Mouse (Mus musculus) hindbrain, embryonic 15.5 days (tissue): ENCODE data around the gene Snrnp35. TPM values are rescaled to one million over a fixed set of nuclear protein-coding genes. Genes with fewer than 3 reads are reported as not detected.
A peak's percentile ranks its signal among the peaks of the same experiment; 100 is the strongest.

Experiments used
- ATAC-seq: fragments of 200-750 bp; cut with Nextera tagmentation; 2 replicates; pipeline ENCODE4 v1.8.0; 2017; ENCODE audit warnings: low read depth, moderate number of reproducible peaks, moderate TSS enrichment; ENCODE audit not compliant: low FRiP score
- H3K27ac ChIP-seq: fragments of 300-500 bp; sonication (generic); replicated peaks from 2 replicates; pipeline ENCODE4 v1.5.1; 2015; ENCODE audit warnings: mild to moderate bottlenecking, inconsistent platforms
- H3K27me3 ChIP-seq: fragments of 300-500 bp; sonication (generic); 2 replicates; pipeline ENCODE4 v1.6.1; 2015; ENCODE audit warnings: control low read depth, inconsistent platforms
- H3K36me3 ChIP-seq: fragments of 300-500 bp; sonication (generic); 2 replicates; pipeline ENCODE4 v1.6.1; 2015; ENCODE audit warnings: control low read depth, inconsistent platforms
- H3K4me1 ChIP-seq: fragments of 300-500 bp; sonication (generic); replicated peaks from 2 replicates; pipeline ENCODE4 v1.6.1; 2015; ENCODE audit warnings: control low read depth, inconsistent platforms
- H3K4me2 ChIP-seq: fragments of 300-500 bp; sonication (generic); 2 replicates; pipeline ENCODE4 v1.6.1; 2015; ENCODE audit warnings: moderate library complexity, mild to moderate bottlenecking, inconsistent platforms
- H3K4me3 ChIP-seq: fragments of 300-500 bp; sonication (generic); 2 replicates; pipeline ENCODE4 v1.5.1; 2015; ENCODE audit warnings: mild to moderate bottlenecking, inconsistent platforms
- H3K9ac ChIP-seq: fragments of 300-500 bp; sonication (generic); 2 replicates; pipeline ENCODE4 v1.6.1; 2015; ENCODE audit warnings: inconsistent platforms
- H3K9me3 ChIP-seq: fragments of 300-500 bp; sonication (generic); 2 replicates; pipeline ENCODE4 v1.6.1; 2016; ENCODE audit warnings: control low read depth, inconsistent platforms
- WGBS: fragments of 180-500 bp; shearing (Covaris S2); methylation state at CpG from one replicate; pipeline ENCODE4 v1.1.7; 2015; 5-methylcytosine and 5-hydroxymethylcytosine counted together
- polyA plus RNA-seq: library from polyadenylated mRNA; unstranded; fragments of >200 nt; fragmentation: Nextera tagmentation; extraction: Ambion mirVana; gene quantifications from 2 replicates; pipeline ENCODE4 v1.2.1, GENCODE M21; 2015

The Snrnp35 gene
- polyA plus RNA-seq = 20.3 and 22.1 TPM in 2 replicates

- 0% methylated on average over 48 of the region's 48 CpGs for WGBS
- H3K27me3 ChIP-seq = no peaks in the 10 kb centered on the region
- H3K27ac ChIP-seq = peak within 1 kb of the TSS; percentile 99
- H3K4me1 ChIP-seq = peaks cover 25% of the 10 kb centered on the region
- H3K4me3 ChIP-seq = peak within 1 kb of the TSS; percentile 70
- peak; percentile 92 for ATAC-seq
- peak within 1 kb of the TSS; percentile 83 for H3K4me2 ChIP-seq
- no peaks in the 10 kb centered on the region for H3K36me3 ChIP-seq
- H3K9ac ChIP-seq = peak within 1 kb of the TSS; percentile 70
- no peaks in the 10 kb centered on the region for H3K9me3 ChIP-seq
Measured at GRCm38 (mm10) chr5:124482966-124483654, at the start of gene Snrnp35. TSS of gene Snrnp35 (plus strand) at chr5:124483134.

DNA sequence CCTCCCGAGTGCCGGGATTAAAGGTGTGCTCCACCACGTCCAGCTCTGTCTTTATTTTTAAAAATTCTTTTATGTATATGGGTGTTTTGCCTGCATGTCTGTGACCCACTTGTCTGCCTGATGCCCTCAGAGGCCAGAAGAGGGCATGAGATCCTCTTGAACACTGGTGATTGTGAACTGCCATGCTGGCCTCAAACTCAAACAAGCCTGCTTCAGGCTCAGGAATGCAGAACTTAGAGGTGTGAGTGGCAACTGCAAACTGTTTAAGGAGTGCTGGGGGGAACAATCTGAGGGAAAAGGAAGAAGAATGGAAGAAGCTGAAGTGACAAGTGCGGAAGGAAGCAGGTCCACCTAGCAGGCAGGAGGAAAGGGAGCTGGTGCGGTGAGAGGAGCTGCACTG is 44.7 kb upstream of the Snrnp35 start:
- WGBS = 95% methylated on average over 5 of the region's 5 CpGs
- ATAC-seq = no peak
- no peaks in the 10 kb centered on the region for H3K9me3 ChIP-seq
- H3K27me3 ChIP-seq = no peaks in the 10 kb centered on the region
- no peak overlapping the region for H3K4me3 ChIP-seq
- H3K9ac ChIP-seq = no peak overlapping the region
- H3K4me1 ChIP-seq = peaks cover 12% of the 10 kb centered on the region
- H3K27ac ChIP-seq = no peak overlapping the region
- no peaks in the 10 kb centered on the region for H3K36me3 ChIP-seq
- no peak overlapping the region for H3K4me2 ChIP-seq

- peak overlapping the region; percentile 86; the same call in 1 of the 2 replicates for H3K4me3 ChIP-seq
- H3K27ac ChIP-seq = peak overlapping the region; percentile 84
- H3K4me1 ChIP-seq = peaks cover 12% of the 10 kb centered on the region
- H3K9me3 ChIP-seq = no peaks in the 10 kb centered on the region
- H3K9ac ChIP-seq = no peak overlapping the region
- no peaks in the 10 kb centered on the region for H3K36me3 ChIP-seq
- WGBS = 61% methylated on average over 5 of the region's 5 CpGs
- peak overlapping the region; percentile 100; the same call in 1 of the 2 replicates for H3K4me2 ChIP-seq
- no peaks in the 10 kb centered on the region for H3K27me3 ChIP-seq
- no peak for ATAC-seq
Measured at GRCm38 (mm10) chr5:124438746-124439145, 44.2 kb upstream of the Snrnp35 start.

DNA sequence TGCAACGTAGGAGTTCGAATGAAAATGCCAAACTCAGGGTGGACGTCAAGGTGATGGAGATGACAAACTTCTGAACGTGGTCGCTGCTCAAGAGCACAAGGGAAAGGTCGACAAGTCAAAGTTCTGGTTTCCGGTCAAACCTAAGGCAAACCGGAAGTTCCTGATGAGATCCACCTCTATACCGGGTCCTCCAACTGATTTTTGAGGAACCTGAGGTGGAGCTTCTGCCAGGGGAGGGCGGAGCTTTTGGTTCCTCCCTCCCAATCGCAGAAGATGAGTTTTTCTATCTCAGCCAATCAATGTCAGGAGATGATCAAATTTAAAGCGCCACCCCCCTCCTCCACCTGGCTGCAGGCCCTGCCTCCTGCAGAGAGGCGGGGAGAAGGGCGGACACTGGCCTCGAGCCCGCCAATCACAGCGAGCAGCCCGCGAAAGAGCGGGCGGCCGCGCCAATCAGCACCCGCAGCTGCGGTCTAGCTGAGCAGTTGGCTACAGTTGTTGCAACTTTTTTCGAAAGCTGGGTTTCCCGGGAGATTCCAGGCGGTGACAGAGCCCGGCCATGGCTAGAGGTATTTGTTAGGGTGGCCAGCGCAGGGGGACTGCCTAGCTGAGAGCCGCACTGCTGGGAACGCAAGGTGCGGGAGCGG is 43.4 kb upstream of the Snrnp35 start, which contains the start of gene Kmt5a:
Gene Kmt5a, plus strand, starts transcription at position 484 of the 647 bp plus-strand sequence.
- WGBS = under 1% methylated on average over 34 of the region's 34 CpGs

DNA sequence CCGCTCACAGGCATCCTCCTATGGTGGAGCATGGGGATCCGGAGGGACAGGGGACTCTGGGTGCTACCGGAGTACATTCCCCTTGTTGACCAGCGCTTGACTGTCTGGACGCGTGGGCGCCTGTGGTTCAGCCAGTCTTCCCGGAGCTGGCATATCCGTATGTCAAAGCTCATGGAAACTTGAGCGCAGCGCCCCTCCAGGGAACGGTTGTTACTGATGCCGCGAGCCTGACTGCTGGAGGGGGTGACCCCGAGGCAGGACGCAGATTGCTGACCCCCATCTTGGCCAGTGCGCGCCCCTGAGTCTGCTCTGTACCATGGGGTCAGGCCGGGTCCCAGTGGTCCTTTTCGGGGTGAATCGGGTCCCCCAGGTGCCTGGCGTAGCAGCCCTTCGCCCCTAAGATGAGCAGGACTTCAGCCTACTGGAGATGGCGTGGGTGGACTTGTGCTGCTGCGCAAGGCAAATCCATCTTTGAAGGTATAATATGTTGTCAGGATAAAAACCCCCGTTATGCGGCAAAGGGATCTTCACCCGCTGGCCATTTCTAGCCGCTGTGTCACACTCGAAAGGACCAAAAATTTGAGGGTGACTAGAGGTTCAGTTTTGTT is 42.7 kb upstream of the Snrnp35 start:
- Histone ChIP-seq H3K36me3 (no peaks in the 10 kb centered on the region), H3K27me3 (no peaks in the 10 kb centered on the region), H3K4me3 (peak overlapping the region; percentile 86), H3K27ac (peak overlapping the region; percentile 84), H3K9ac (peak overlapping the region; percentile 65), H3K9me3 (no peaks in the 10 kb centered on the region), H3K4me2 (peak overlapping the region; percentile 100), H3K4me1 (peaks cover 20% of the 10 kb centered on the region)
- ATAC-seq = peak; percentile 76; the same call in 1 of the 2 replicates
- WGBS = under 1% methylated on average over 30 of the region's 30 CpGs

More for the DNA sequence above, 43.4 kb upstream of the Snrnp35 start, which contains the start of gene Kmt5a:
- no peaks in the 10 kb centered on the region for H3K9me3 ChIP-seq
- no peaks in the 10 kb centered on the region for H3K36me3 ChIP-seq
- peak; percentile 98 for ATAC-seq
- H3K27ac ChIP-seq = peak within 1 kb of the TSS; percentile 84
- H3K4me3 ChIP-seq = peak within 1 kb of the TSS; percentile 86
- no peaks in the 10 kb centered on the region for H3K27me3 ChIP-seq
- peak within 1 kb of the TSS; percentile 65 for H3K9ac ChIP-seq
- H3K4me2 ChIP-seq = peak within 1 kb of the TSS; percentile 100
- peaks cover 15% of the 10 kb centered on the region for H3K4me1 ChIP-seq

- no peak for ATAC-seq
- 88% methylated on average over 2 of the region's 2 CpGs for WGBS
- Histone ChIP-seq H3K4me1 (peaks cover 36% of the 10 kb centered on the region), H3K4me3 (no peak overlapping the region), H3K9me3 (no peaks in the 10 kb centered on the region), H3K36me3 (peaks cover 6% of the 10 kb centered on the region), H3K9ac (no peak overlapping the region), H3K27me3 (no peaks in the 10 kb centered on the region), H3K27ac (no peak overlapping the region), H3K4me2 (no peak overlapping the region)
Measured at GRCm38 (mm10) chr5:124442628-124443027, 40.3 kb upstream of the Snrnp35 start.

GRCm38 (mm10) chr5:124444208-124444607 is 38.7 kb upstream of the Snrnp35 start:
- Histone ChIP-seq H3K9me3 (no peaks in the 10 kb centered on the region), H3K4me2 (peak overlapping the region; percentile 88), H3K36me3 (peaks cover 21% of the 10 kb centered on the region), H3K9ac (no peak overlapping the region), H3K27ac (no peak overlapping the region), H3K27me3 (no peaks in the 10 kb centered on the region), H3K4me3 (peak overlapping the region; percentile 92), H3K4me1 (peaks cover 43% of the 10 kb centered on the region)
- no peak for ATAC-seq
- WGBS = 73% methylated on average over 3 of the region's 3 CpGs

DNA sequence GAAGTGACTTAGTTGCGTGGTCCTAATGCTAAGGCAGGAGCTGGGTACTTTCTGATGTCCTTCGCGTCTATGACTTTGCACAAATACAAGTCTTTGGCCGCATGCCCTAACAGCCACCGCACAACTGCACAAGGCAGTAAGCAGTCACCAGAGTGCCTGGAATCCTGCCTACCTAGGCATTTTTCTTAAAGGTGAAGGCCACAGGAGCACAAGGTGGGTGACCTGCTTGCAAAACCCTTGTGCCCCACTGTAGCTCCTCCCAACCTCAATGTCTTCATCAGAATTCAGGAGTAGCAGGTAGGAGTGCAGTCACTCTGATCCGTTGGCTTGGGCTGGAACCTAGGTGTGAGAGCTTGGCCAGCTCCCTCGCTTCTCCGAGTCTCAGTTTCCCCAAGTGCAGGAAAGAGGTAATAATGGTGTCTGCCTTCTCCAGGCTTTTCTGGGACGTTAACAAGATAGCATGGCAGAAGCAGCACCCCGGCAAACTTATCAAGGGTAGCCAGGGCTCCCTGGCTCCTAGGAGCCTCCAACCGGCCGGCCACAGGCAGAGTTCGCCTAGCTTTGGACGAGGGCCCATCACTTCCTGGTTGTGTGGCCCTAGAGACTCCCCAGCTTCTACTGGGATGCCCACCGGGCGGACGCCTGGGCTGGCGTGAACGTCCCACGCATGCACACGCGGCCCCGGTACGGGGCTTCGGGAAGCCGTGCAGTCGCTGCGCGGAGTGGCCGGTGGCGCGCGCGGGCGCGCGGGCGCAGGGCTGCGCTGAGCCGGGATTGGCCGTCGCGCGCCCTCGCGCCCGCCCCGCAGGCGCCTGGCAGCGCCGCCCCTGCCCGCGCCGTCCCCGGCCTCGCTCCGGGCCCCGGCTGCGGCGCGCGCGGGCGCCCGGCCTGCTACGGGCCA is 38.0 kb upstream of the Snrnp35 start:
- peaks cover 25% of the 10 kb centered on the region for H3K36me3 ChIP-seq
- ATAC-seq = peak; percentile 90
- peaks cover 45% of the 10 kb centered on the region for H3K4me1 ChIP-seq
- peak overlapping the region; percentile 88 for H3K4me2 ChIP-seq
- peak overlapping the region; percentile 96 for H3K9ac ChIP-seq
- 5% methylated on average over 58 of the region's 66 CpGs for WGBS
- H3K27ac ChIP-seq = peak overlapping the region; percentile 83
- no peaks in the 10 kb centered on the region for H3K27me3 ChIP-seq
- no peaks in the 10 kb centered on the region for H3K9me3 ChIP-seq
- peak overlapping the region; percentile 92 for H3K4me3 ChIP-seq

DNA sequence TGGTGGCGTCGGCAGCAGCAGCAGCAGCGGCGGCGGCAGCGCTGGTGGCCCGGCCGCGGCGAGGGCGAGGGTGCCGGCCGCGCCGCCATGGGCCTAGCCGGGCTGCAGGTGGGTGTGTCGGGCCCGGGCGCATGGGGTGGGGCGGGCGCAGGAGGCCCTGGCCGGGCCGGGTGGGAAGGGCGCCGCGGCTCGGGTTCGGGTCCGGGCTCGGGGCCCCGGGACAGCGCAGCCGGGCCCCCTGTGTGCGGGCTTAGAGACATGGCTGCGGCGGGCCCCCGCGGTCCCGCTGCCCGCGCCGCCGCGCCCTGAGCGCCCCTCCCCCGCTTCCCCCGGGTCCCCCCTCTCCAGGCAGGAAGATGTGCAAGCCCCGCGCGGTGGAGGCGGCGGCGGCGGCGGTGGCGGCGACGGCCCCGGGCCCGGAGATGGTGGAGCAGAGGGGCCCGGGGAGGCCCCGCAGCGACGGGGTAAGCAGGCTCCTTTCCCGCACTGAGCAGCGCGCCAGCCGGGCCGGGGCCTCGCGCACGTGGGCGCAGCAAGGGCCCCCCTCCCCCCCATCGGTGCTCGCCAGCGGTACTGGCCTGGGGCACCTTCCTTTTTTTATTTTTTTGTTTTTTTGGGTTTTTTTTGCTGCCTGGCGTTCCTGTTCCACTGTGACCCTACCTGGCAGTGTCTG is 37.2 kb upstream of the Snrnp35 start:
- Histone ChIP-seq H3K27ac (peak overlapping the region; percentile 81), H3K36me3 (peaks cover 33% of the 10 kb centered on the region), H3K4me2 (peak overlapping the region; percentile 88), H3K4me3 (peak overlapping the region; percentile 92), H3K9ac (peak overlapping the region; percentile 96), H3K27me3 (no peaks in the 10 kb centered on the region), H3K9me3 (no peaks in the 10 kb centered on the region), H3K4me1 (peaks cover 37% of the 10 kb centered on the region)
- ATAC-seq = peak; percentile 57
- WGBS = 3% methylated on average over 15 of the region's 77 CpGs

- 4% methylated on average over 15 of the region's 15 CpGs for WGBS
Measured at GRCm38 (mm10) chr5:124446301-124446881, 36.5 kb upstream of the Snrnp35 start.

More at GRCm38 (mm10) chr5:124446301-124446881, 36.5 kb upstream of the Snrnp35 start:
- Histone ChIP-seq H3K4me2 (peak overlapping the region; percentile 88), H3K4me3 (peak overlapping the region; percentile 92), H3K27ac (peak overlapping the region; percentile 81), H3K4me1 (peaks cover 35% of the 10 kb centered on the region), H3K9ac (peak overlapping the region; percentile 96), H3K36me3 (peaks cover 39% of the 10 kb centered on the region), H3K9me3 (no peaks in the 10 kb centered on the region), H3K27me3 (no peaks in the 10 kb centered on the region)
- peak; percentile 21; the same call in 1 of the 2 replicates for ATAC-seq
